Mouse (Mus musculus) E14TG2a.4 (cell line): ENCODE results near the gene Macrod1.

Experiments
- CTCF ChIP-seq: conservative IDR thresholded peaks from 2 replicates; pipeline ENCODE4 v1.5.1; 2014; ENCODE audit warnings: low read length
- NANOG ChIP-seq: IDR thresholded peaks from 2 replicates; pipeline ENCODE4 v1.6.1; 2014; ENCODE audit warnings: borderline replicate concordance, low read length, mixed read lengths

- no peak for TF ChIP-seq CTCF
- no peak for TF ChIP-seq NANOG
These were observed 32.4 kb downstream of the Macrod1 start for GRCm38 (mm10) chr19:7089050-7089449.
